Mouse (Mus musculus) bone marrow macrophage, adult 2 months (primary cell): ENCODE data around the gene Psmb3. TPM values are rescaled to one million over a fixed set of nuclear protein-coding genes. Genes with fewer than 3 reads are reported as not detected.

Experiments
- H3K27ac ChIP-seq: 2 replicates; pipeline ENCODE4 v1.5.1; 2012; ENCODE audit warnings: low read depth, low read length; ENCODE audit not compliant: insufficient read depth
- H3K4me1 ChIP-seq: 2 replicates; pipeline ENCODE4 v1.6.1; 2012; ENCODE audit warnings: low read length; ENCODE audit not compliant: control insufficient read depth, insufficient read depth
- H3K4me3 ChIP-seq: 2 replicates; pipeline ENCODE4 v1.5.1; 2012; ENCODE audit warnings: mild to moderate bottlenecking, low read length, moderate library complexity; ENCODE audit not compliant: insufficient read depth
- CTCF ChIP-seq: IDR thresholded peaks from 2 replicates; pipeline ENCODE4 v1.5.1; 2012; ENCODE audit warnings: low read depth, mild to moderate bottlenecking, low read length, moderate library complexity
- POLR2A ChIP-seq: IDR thresholded peaks from 2 replicates; pipeline ENCODE4 v1.6.1; 2012; ENCODE audit warnings: mild to moderate bottlenecking, low read depth, low read length, borderline replicate concordance
- polyA plus RNA-seq: library from polyadenylated mRNA; stranded (reverse); fragments of >200 nt; gene quantifications from 2 replicates; pipeline ENCODE4 v1.2.4, GENCODE M21; 2012; ENCODE audit not compliant: missing spikeins, insufficient read depth, insufficient read length

Gene Psmb3
- polyA plus RNA-seq = 125 and 142 TPM in 2 replicates

DNA sequence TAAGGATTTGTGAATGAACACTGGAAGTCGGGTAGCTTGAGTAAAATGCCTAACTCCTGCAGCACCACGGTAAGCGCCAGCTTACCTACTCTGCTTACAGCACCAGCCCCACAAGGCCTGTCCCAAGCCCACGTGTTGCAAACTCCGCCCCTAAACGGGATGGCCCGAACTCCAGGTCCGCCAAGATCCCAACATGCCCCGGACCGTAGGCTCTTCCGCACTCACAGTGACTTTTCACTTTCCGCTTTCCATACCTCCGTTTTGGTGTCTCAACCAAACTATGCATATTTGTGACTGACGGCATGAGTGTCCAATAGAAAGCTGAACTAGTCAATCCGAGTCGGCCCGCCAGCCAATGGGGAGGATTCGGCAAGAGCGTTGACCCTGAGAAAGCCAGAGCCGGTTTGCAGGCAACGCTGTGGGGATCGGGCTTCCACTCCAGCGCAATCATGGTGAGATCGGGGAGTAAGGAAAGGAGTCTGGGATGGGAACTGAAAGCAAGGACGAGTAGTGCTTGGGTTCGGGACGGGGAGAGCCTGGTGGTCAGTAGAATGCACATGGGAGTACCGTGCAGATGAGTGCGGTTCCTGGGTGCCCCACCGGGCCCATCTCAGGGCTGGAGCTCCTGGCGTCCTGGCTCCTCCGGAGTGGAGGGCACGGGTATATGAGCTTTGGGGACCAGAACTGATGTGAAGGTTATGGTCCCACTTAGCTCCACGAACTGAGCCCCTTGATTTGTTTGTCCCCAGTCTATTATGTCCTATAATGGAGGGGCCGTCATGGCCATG lies at the start of gene Psmb3:
TSS of gene Psmb3 (plus strand) at position 361 of the 788 bp plus-strand sequence.
- TF ChIP-seq CTCF (no peak), POLR2A (0 out of 2 replicates have a peak, but pooled peaks have one; percentile 73)
- Histone ChIP-seq H3K27ac (peak within 1 kb of the TSS; percentile 53), H3K4me3 (peak within 1 kb of the TSS; percentile 86), H3K4me1 (peaks cover 22% of the 10 kb centered on the region)

DNA sequence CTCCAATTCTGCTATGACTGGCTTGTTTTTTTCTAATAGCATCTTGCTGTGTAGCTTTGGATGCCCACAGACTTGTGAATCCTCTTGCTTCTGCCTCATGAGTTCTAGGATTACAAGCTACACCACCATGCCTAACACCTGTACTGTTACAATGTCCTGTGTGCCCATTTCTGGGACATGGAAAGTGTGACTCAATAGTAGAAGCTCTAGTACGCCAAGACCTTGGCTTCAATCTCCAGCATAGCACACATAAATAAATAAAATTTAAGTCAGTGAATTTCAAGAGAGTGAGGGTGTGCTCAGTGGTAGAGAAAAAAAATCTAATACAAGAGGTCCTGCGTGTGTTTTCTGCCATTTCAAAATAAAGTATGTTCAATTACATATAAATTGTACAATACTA lies 49.0 kb upstream of the Psmb3 start:
- Histone ChIP-seq H3K27ac (no peak overlapping the region), H3K4me1 (peaks cover 21% of the 10 kb centered on the region), H3K4me3 (no peak overlapping the region)
- TF ChIP-seq POLR2A (no peak), CTCF (no peak)

DNA sequence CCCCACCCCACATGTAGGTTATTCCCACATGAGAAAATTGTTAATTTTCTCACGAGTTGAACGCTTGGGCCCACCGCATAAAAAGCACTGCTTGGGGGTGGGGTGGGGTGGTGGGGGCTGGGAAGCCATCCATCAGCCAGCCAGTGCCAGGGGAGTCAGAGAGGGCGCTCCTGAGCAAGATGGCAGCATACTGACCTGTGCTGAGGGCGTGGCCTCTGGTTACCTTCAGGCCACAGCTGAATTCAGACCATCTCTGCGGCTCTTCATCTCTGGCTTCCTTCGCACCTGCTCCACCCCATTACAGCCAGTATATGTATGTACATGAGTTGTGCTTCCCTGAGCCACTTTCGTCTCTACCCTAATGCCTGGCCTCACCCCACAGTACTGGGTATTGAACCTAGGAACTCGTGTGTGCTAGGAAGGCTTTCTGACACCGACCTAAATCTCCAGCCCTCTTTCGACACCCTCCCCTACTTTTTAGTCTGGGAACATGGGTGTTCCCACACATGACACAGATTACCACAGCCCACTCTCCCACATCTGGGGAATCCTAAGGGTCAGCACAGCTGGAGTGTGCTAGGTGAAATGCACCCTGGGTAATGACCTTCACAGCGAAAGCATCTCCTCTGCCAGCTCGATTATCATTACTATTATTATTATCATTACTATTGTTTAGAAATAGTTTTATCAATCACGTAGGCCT lies 46.8 kb upstream of the Psmb3 start:
- TF ChIP-seq POLR2A (no peak), CTCF (no peak)
- no peak overlapping the region for H3K27ac ChIP-seq
- H3K4me3 ChIP-seq = no peak overlapping the region
- peaks cover 25% of the 10 kb centered on the region for H3K4me1 ChIP-seq

DNA sequence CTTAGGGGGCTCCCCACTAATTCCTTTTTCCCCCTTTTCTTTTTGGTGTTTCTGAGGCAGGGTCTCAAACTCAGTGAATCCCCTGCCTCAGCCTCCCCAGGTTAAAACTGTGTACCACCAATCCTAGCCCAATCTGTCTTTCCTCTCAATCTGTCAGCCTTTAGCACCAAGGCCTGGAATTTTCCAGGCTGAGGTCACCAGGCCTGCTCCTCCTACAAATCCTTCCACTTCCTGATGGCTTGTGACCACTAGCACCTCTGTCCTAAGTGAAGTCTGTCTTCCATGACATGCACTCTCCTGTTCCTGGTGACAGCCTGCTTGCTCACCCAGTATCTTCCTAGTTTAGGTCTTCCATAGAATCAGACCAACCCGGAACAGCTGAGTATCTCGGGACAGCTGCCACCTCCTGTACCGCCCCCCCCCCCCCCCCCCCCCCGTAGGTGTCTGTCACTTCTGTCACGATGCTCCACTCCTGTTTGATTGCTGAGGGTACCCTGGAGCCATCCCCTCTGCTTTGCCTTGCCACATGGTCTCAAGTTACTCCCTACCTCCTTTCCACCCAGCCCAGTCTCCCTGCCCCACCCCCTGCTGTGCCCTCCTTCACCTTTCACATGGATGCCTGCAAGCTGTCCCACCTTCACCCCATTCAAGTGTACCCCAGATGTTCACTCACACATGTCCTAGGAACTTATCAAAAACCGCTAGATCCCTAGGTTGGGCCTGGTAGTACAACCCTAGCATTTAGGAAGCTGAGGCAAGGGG lies 45.8 kb upstream of the Psmb3 start:
- TF ChIP-seq CTCF = no peak
- no peak for TF ChIP-seq POLR2A
- peaks cover 32% of the 10 kb centered on the region for H3K4me1 ChIP-seq
- peak overlapping the region; percentile 15 for H3K27ac ChIP-seq

DNA sequence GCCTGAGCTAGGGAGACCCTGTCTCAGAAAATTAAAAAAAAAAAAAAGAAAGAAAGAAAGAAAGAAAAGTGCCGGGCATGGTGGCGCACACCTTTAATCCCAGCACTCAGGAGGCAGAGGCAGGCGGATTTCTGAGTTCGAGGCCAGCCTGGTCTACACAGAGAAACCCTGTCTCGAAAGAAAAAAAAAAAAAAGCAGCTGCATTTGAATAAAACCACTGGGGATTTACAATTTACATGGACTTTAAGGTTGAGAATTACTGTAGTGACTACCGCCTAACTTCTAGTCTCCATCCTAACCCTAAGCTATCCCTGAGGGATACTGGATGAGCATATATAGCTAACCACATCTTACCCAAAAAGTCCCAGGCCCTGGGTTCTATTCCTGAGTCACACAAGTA lies 45.2 kb upstream of the Psmb3 start:
- peak overlapping the region; percentile 100 for H3K27ac ChIP-seq
- peaks cover 34% of the 10 kb centered on the region for H3K4me1 ChIP-seq
- peak overlapping the region; percentile 98 for H3K4me3 ChIP-seq

More for the DNA sequence above, 45.8 kb upstream of the Psmb3 start:
- no peak overlapping the region for H3K4me3 ChIP-seq

DNA sequence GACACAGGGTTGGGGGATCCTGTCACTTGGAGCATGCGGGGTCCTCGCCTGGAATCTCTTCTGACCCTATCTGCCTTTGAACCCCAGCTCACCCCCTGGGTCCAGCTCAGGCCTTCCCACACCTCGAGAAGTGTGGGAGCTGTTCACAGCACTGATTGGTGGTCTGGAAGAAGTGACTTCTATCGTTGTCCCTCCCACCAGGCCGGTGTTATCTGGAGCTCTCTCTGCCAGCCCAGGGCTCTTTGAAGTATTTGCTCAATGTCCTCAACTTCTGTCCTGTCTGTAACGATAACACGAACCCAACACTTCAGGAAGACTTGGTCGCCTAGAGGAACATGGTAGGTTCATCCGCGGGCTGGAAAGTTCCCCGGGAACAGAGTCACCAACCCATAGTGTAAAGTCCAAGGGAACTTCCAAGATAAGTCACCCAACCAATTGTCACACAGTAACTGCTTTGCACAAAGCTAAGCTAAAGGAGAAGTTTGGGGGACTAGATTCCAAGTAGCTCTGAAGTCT lies 44.4 kb upstream of the Psmb3 start:
- H3K4me1 ChIP-seq = peaks cover 34% of the 10 kb centered on the region
- peak overlapping the region; percentile 98 for H3K4me3 ChIP-seq
- peak overlapping the region; percentile 100 for H3K27ac ChIP-seq
- no peak for TF ChIP-seq POLR2A
- no peak for TF ChIP-seq CTCF

DNA sequence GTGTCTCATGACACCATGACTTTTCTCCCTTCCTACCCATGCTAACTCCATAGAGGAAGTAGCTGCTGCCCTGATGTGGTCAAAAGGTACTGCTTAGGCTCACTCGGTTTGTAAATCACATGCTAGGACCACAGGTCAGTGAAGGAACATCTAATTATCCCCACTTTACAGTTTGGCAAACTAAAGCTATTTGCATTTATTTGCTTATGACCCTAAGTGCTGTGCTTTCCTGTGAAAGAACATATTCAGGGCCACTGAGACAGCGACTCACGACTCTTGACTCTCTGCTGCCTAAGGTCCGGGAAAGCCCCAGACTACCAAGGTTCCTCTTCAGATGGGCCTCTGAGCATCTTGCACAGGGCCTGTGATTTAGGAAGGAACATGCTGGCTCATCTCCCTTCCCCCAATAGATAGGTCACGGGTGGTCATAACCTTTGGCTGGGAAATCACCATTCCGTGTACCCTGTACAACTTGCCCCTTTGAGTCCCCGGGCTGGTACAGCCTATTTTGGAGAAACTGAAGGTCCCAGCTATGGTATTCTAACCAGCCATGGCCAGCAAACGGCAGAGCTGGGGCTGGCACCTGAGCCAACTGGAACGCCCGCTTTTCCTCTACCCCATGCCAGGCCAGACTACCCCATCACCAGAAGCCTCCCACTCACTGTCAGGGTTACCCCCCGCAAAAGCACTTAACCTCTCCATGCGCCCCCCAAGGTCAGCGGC lies 43.8 kb upstream of the Psmb3 start:
- Histone ChIP-seq H3K4me3 (peak overlapping the region; percentile 98), H3K27ac (peak overlapping the region; percentile 100), H3K4me1 (peaks cover 34% of the 10 kb centered on the region)
- TF ChIP-seq CTCF = no peak
- no peak; the same call in 1 of the 2 replicates for TF ChIP-seq POLR2A

DNA sequence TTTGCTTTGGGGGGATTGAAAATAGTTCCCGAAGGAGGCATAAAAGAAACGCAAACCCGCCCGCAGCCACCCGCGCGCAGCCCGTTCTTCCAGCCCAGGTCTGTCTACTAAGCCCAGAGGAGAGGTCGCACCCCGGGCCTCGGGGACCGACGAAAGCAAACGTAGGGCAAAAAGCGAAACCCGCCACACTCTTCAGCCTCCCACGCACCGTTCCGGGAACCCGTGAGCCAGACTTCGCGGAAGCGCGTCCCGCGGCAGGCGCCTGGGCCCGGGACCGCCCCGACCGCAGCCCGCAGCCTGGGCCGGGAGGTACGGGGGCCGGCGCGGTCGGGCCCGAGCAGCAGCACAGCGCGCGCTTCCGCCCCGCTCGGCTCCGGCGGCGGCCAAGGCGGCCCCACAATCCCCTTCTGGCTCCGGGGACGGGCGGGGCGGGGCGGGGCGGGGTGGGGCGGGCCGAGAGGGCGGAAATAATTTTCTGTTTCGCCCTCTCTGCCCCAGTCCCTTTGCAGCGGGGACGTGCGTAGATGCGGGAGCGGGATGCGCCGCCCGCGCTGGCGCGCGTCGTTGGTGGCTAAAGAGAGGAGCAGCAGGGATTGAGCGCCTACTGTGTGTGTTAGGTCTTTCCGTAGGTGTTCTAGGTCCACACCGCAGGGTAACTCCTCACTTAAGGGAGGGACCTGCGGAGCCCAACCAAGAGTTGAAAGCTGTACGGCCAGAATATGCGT lies 43.0 kb upstream of the Psmb3 start:
- H3K27ac ChIP-seq = peak overlapping the region; percentile 100
- H3K4me1 ChIP-seq = peaks cover 35% of the 10 kb centered on the region
- H3K4me3 ChIP-seq = peak overlapping the region; percentile 98
- TF ChIP-seq CTCF (no peak), POLR2A (peak; percentile 47; the same call in 1 of the 2 replicates)
